Mouse (Mus musculus) splenic B cell, adult 2 months (primary cell): ENCODE data around the gene Mogs.

Source experiments
- DNase-seq: peaks from one replicate; pipeline ENCODE4 v3.0.0-alpha.2; 2011; ENCODE audit warnings: low read depth, low spot score
- H3K27me3 ChIP-seq: 2 replicates; pipeline ENCODE4 v1.6.1; 2012; ENCODE audit warnings: mild to moderate bottlenecking, low read length, moderate library complexity, mixed read lengths; ENCODE audit not compliant: control insufficient read depth, poor library complexity, insufficient read depth, severe bottlenecking
- H3K36me3 ChIP-seq: 2 replicates; pipeline ENCODE4 v1.6.1; 2012; ENCODE audit warnings: mild to moderate bottlenecking, low read length, moderate library complexity, mixed read lengths; ENCODE audit not compliant: control insufficient read depth, poor library complexity, insufficient read depth, severe bottlenecking

The Mogs gene

DNA sequence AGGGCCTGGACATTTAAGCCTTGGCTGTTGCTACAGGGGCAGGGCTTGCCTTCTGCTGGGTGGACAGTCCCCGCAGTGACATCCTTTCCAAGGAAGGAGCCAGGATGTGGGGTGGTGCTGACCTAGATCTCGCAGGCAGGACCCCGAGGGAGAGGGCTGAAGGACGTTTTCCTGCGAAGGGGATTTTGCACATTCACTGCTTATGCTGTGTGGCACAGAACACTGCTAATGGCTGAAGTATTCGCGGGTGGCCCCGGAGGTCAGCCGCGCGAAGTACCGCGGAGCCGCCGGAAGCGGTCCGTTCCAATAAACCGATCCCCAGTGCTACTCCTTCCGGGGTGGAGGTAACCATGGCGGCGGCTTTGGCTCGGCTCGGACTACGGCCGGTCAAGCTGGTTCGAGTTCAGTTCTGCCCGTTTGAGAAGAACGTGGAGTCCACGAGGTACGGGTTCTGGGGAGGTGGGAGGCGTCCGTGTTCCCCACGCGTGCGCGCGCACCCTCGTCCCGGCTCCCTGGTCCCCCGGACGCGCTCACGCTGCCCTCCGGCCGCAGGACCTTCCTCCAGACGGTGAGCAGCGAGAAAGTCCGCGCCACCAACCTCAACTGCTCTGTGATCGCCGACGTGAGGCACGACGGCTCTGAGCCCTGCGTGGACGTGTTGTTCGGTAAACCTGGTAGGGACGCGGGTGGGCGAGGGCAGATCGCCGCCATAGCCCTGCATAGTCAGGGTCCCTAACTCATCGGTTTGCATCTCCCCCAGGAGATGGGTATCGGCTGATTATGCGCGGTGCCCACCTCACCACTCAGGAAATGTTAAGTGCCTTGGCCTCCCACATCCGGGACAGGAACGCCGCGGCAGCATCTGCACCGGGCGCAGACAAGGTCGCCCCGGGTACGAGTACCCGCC lies 6.3 kb upstream of the Mogs start, which contains the start of gene Mrpl53:
Mrpl53 (plus strand) TSS at position 279 of the 907 bp plus-strand sequence.
- no peaks in the 10 kb centered on the region for H3K27me3 ChIP-seq
- DNase-seq, result peak; percentile 76
- H3K36me3 ChIP-seq, result peaks cover 3% of the 10 kb centered on the region; the same call in 1 of the 2 replicates

DNA sequence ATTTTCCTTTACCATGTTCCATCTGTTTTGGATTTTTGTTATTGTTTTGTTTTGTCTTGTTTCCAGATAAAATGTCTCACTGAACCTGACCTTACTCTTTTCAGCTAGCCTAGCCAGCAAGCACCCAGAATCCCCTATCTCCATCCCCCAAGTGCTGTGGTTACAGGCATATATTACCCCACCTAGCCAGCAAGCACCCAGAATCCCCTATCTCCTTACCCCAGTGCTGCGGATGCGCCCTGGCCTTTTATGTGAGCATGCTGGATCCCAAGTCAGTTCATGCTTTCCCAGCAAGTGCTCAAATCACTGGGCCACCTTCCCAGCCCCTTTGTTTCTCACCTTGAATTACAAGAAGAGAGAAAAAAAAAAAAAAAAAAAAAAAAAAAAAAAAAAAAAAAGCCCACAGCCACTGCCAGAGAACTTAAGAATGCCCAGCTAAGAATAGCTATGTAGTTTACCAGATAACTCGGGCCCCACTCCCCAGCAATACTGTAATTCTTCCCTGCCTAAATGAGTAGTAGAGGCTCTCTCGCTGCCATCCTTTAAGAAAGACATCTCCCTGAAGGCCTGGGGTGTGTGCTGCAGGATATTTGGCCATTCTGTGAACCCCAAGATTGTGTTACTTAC lies 3.7 kb upstream of the Mogs start:
- DNase-seq, result no peak
- H3K27me3 ChIP-seq, result no peaks in the 10 kb centered on the region
- H3K36me3 ChIP-seq, result peaks cover 3% of the 10 kb centered on the region; the same call in 1 of the 2 replicates

- peak; percentile 43 for DNase-seq
- H3K27me3 ChIP-seq, result no peaks in the 10 kb centered on the region
These were observed 531 bp downstream of the Mogs start for GRCm38 (mm10) chr6:83115682-83116372.

DNA sequence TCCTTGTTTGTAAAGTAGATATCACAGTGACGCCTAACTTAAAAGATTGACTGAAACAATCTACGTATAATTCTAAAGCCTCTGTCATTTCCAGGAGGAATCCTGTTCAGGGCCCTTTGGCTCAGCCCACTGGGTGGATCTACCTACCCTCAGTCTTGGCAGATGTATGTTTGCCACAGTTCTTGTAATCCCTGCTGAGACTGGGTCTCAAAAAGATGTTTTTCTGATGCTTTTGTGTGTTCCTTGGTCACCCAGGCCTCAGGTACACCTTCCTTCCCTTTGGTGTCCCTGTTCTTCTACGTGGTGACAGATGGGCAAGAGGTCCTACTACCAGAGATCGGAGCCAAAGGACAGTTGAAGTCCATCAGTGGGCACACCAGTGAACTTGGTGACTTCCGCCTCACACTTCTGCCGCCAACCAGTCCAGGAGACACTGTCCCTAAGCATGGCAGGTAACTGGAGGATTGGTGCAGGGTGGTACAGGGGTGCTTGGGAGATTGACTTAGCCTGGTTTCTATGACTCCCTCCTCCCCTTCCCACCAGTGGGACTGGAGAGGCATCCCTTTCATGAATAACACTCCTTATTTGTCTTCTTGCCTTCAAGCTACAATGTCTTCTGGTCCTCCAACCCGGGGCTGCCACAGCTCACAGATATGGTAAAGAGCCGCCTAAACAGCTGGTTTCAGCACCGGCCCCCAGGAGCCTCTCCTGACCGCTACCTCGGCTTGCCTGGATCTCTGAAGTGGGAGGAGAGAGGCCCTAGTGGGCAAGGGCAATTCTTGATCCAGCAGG lies 1.3 kb downstream of the Mogs start:
- H3K27me3 ChIP-seq, result no peaks in the 10 kb centered on the region
- no peak for DNase-seq
- H3K36me3 ChIP-seq, result peaks cover 3% of the 10 kb centered on the region; the same call in 1 of the 2 replicates

More at GRCm38 (mm10) chr6:83115682-83116372, 531 bp downstream of the Mogs start:
- H3K36me3 ChIP-seq, result peaks cover 3% of the 10 kb centered on the region; the same call in 1 of the 2 replicates

GRCm38 (mm10) chr6:83117165-83117438 lies 1.8 kb downstream of the Mogs start:
- DNase-seq, result no peak
- H3K27me3 ChIP-seq, result no peaks in the 10 kb centered on the region

GRCm38 (mm10) chr6:83117616-83118015 lies 2.3 kb downstream of the Mogs start:
- H3K27me3 ChIP-seq, result no peaks in the 10 kb centered on the region
- peaks cover 3% of the 10 kb centered on the region; the same call in 1 of the 2 replicates for H3K36me3 ChIP-seq
- DNase-seq, result no peak

More at GRCm38 (mm10) chr6:83117165-83117438, 1.8 kb downstream of the Mogs start:
- H3K36me3 ChIP-seq, result peaks cover 3% of the 10 kb centered on the region; the same call in 1 of the 2 replicates

- DNase-seq, result no peak
- H3K36me3 ChIP-seq, result peaks cover 3% of the 10 kb centered on the region; the same call in 1 of the 2 replicates
- H3K27me3 ChIP-seq, result no peaks in the 10 kb centered on the region
These were observed 3.1 kb downstream of the Mogs start for GRCm38 (mm10) chr6:83118369-83118768.

- Histone ChIP-seq H3K36me3 (peaks cover 3% of the 10 kb centered on the region; the same call in 1 of the 2 replicates), H3K27me3 (no peaks in the 10 kb centered on the region)
- DNase-seq, result no peak
These were observed 3.8 kb downstream of the Mogs start for GRCm38 (mm10) chr6:83118825-83119733.

GRCm38 (mm10) chr6:83119734-83120051 lies 4.4 kb downstream of the Mogs start:
- DNase-seq, result no peak
- peaks cover 3% of the 10 kb centered on the region; the same call in 1 of the 2 replicates for H3K36me3 ChIP-seq

DNA sequence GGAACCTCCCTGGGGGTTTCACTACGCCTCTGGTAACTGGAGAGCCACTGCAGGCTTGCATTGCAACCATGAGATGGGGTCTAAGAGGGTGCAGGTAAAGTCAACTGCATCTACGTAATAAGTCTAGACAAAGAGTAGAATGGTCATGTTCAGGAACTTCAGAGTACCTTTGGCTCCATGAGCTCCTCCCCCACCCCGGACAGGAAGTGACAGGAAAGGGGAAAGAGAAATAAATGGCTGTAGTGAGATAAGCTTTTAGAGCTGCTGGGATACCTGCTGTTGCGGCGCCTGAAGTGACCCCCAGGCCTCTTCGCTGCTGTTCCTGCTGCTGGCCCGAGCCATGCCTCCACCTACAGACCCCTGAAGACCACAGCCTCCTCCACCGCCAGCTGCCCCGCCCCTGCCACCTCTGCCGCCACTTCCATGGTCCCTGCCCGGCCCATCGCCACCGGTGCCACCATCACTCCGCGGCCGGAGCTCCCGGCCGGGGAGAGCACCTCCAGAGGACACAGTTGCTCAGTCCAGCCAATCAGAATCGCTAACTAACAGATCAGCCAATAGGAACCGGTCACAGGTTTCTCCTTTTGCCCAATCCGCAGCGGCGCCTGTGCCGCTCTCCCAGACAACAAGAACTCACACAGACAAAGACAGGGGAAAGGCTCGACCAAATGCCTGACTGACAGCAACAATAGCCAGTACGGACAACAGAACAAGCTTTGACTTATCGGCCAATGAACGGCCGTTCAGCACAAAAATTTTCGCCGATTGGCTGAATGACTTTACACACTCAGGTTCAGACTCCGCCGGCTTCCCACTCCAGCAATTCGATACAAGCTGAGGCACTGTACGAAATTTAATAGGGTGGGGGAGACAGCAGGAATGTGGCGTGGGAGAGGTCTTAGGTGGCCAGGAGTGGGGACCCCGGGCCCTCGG lies 5.9 kb downstream of the Mogs start, which contains the start of gene Wbp1:
Wbp1 (minus strand) TSS at position 630 of the 933 bp plus-strand sequence.
- no peaks in the 10 kb centered on the region for H3K27me3 ChIP-seq
- peak; percentile 98 for DNase-seq

More at GRCm38 (mm10) chr6:83119734-83120051, 4.4 kb downstream of the Mogs start:
- H3K27me3 ChIP-seq, result no peaks in the 10 kb centered on the region

GRCm38 (mm10) chr6:83121863-83122710 lies 6.8 kb downstream of the Mogs start:
- no peak for DNase-seq
- Histone ChIP-seq H3K36me3 (peaks cover 3% of the 10 kb centered on the region; the same call in 1 of the 2 replicates), H3K27me3 (no peaks in the 10 kb centered on the region)

More for the DNA sequence above, 5.9 kb downstream of the Mogs start, which contains the start of gene Wbp1:
- H3K36me3 ChIP-seq, result peaks cover 3% of the 10 kb centered on the region; the same call in 1 of the 2 replicates

DNA sequence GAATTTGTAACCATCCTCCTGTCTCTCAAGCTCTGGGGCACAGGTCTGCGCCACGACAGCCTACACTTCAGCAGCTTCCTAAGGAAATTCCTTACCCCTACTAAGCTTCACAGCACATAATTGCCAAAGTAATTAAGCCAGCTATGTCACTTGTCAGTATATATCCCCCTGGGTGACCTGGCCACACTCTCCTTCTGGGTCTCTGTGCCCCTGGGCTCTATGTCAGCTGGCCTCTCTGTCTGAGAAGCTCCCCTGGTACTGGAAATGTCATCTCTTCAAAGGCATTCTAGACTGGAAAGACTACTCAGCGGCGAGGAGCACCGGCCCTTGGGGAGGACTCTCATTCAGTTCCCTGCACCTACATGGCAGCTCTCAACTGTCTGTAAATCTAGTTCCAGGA lies 7.7 kb downstream of the Mogs start:
- no peak for DNase-seq
- H3K36me3 ChIP-seq, result no peaks in the 10 kb centered on the region; the same call in 1 of the 2 replicates

More for the DNA sequence above, 7.7 kb downstream of the Mogs start:
- no peaks in the 10 kb centered on the region for H3K27me3 ChIP-seq
